Mouse (Mus musculus) heart, postnatal 25 days (tissue): ENCODE measurements at regions not wholly inside any gene's neighbourhood (a gene's known extent, or its start where the extent isn't known, plus 50 kb on each side); places are given as distances from the start of the nearest gene placed in this dataset.

Source experiments
- DNase-seq: peaks from one replicate; pipeline ENCODE4 v3.0.0; 2022; ENCODE audit warnings: low spot score
- intact Hi-C: fragments of 180-260 bp; cut with DNase I; formaldehyde crosslinking; loops from one replicate; pipeline ENCODE4 v1.15.1; 2025

DNA sequence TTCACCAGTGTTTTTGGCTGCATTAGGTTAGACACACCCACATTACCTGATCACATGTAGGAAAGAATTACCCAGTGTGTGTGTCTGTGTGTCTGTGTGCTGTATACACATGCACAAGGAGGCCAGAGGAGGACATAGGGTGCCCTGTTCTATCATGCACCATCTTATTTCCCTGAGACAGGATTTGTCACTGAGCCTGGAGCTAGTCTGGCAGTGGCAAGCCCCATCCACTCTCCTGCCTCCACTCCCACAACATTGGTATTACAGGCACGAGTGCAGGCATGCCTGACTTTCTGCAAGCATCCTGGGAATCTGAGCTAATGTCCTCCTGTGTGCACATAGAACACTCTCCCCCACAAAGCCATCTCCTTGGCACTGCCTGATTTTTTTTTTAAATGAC, 162.1 kb upstream of the Cops8 start:
- DNase-seq, result no peak
- intact Hi-C loops, result no loop called here

GRCm38 (mm10) chr1:90441134-90441868, 161.5 kb upstream of the Cops8 start:
- intact Hi-C loops, result no loop called here
- DNase-seq, result no peak

DNA sequence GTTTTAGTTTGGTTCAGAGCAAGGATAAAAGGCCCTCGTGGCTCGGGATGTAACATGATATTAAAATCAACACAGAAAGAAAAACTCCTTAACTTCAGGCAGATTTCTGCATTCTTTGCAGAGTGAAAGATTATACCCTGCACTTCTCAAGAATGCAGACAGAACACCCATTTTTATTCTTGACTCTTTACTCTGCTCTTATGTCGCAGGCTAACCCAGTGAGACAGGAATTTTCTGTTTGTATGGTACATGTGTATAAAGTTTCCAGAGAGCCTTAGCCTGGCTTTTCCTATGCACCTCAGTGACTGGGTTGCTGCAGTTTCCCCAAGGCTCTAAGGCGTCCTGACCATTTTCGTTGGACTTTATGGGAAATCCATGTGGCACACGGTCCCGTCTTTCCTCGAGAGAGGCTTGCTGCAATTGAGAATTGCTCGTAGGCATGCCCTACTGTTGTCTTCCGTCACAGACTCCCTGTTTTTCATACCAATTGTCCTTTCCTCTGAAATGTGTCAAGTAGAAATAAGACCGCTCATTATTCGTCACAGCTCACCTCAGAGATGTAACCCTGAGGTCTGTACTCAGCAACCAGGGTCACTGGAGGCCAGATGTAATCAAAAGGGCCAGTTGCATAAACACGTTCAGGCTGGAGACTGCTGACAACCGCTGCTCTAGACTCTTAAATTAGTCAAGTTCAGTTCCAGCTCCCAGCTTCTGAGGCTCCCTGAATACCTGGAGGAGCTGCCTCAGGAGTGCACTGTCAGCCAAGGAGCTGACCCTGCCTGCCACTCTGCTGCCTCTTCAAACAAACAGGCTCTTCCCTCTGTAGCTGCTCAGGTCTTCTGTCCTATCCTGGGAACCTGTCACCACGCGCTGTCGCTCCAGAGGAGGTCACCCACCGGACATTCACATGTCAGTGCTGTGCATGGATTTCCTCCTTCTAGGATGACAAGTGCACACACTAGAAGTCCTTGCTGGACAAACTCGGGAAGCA, 160.2 kb upstream of the Cops8 start:
- no peak for DNase-seq
- intact Hi-C loops, result no loop called here

DNA sequence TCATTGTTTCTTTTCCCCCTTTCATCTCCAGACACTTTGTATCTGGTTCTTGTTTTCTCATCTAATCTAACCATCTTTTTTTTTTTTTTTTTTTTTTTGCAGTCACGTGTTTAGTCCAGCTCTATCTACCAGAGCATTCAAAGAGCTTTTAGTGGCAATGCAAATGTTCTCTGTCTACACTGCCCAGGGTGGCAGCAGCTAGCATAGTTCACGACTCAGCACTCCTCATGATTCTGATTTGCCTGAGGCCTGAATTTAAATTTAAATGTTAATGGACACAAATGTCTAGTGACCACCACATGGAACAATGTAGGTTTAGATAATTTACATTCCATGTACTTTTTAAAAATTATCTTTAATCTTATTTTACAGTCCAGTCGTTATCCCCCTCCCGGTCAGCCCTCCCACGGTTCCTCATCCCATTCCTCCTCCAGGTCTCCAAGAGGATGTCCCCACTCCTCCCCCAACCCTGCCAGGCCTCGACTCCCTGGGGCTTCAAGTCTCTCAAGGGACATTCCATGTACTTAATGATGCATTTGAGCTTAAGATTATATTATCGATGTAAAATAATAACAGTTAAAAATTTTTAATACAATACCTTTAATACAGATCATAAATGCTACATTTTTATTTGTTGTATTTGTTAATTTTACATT, 153.1 kb upstream of the Cops8 start:
- intact Hi-C loops, result no loop called here
- no peak for DNase-seq

DNA sequence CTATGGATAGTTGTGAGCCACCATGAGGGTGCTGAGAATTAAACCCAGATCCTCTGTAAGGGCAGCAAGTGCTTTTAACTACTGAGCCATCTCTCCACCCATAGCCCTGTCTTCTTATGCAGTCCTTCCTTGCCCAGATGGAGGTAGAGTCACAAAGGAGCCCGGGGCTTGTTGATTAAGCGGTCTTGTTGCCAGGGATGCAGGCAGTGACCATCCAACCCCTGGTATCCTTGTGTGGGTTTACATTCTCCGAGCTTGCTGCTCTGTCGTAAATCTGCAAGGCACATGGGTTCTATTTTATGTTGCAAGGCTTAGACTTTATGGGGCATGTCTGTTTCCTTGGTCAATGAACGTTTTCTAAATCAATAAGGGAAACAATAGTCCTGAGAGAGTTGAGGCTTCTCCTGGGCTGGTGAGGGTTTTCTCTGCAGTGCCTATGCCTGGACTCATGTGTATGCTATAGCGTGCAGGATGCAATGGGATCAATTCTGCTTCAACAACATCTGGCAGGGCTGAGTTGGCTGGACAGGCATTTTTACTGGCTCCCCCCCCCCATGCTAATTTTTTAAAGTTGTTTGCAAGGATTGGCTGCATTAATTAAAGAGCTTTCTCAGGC, 150.7 kb upstream of the Cops8 start:
- intact Hi-C loops, result no loop called here
- DNase-seq, result no peak

- intact Hi-C loops, result no loop called here
- no peak for DNase-seq
Observed at GRCm38 (mm10) chr1:90454263-90454662, 148.5 kb upstream of the Cops8 start.

DNA sequence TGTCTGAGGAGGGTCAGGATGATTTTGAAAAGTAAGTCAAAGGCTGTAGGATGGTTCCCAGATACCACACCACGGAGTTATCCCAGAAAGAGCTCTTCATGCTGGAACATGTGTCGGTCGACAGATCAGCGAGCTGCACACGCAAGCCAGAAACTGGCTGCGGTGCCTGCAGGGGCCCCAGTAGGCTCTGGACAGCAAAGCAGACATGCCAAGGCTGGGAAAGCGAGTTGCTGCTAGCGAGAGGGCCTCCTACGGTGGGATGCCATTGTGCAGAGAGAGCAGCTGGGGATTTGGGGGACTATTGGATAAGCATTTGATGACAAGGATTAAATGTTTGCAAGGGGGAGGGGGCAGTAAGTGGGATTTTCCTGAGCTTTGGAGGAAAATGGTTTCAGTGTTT, 145.4 kb upstream of the Cops8 start:
- intact Hi-C loops, result no loop called here
- DNase-seq, result no peak

DNA sequence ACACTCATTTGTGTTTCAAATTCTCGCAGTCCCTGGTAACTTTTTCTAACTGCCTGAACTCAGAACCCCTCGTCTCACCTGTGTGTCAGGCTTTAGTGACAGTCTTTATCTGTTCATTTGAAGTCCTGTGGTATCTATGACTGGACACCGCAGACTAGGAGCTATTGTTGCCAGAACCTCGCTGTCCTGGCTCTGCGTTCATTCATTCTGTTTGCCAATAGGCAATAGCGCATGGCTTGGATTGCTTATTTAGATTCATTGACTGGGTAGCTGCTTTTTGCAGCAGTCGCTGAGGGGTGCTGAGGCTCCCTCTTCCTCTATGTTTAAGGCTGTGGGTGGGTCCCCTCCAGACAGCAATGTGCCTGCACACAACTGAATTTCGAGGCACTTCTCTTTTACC, 144.6 kb upstream of the Cops8 start:
- intact Hi-C loops, result no loop called here

DNA sequence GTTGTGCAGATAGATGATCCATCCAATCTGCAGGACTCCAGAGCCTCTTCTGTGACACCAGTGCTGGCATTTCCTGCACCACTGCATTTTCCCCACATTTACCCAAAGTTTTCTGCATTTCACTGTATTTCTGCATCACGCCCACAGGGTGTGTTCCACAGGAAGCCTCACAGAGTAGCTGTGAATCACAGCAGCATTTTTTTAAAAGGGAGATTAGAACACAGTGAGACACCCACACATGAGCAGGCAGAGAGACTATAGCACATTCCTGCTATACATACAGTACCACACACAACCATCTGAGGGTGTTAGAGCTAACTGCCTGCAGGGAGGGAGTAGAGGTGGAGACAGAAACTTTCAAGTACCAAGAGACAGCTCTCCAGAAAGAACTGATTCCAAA, 141.1 kb upstream of the Cops8 start:
- no peak for DNase-seq
- intact Hi-C loops, result no loop called here

More for the DNA sequence above, 144.6 kb upstream of the Cops8 start:
- no peak for DNase-seq

DNA sequence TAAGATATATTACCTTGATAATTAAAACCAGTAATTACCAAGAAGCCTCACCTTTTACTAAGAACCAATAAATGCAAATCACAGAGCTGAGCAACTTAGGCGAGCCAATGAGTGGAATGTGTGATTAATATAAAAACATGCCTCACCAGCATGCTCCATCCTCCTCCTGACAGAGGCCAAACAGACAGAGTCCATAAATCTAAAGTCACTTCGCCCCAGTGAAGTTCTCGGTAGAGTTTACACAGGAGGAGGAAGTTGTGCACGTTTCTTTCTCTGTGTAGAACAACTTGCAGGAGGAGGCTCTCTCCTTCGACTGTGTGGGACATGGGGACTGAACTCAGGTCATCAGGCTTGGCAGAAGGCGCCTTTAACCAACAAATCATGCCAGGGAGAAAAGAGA, 139.5 kb upstream of the Cops8 start:
- no peak for DNase-seq
- intact Hi-C loops, result no loop called here

GRCm38 (mm10) chr1:90467646-90468045, 135.1 kb upstream of the Cops8 start:
- DNase-seq, result no peak
- intact Hi-C loops, result no loop called here

DNA sequence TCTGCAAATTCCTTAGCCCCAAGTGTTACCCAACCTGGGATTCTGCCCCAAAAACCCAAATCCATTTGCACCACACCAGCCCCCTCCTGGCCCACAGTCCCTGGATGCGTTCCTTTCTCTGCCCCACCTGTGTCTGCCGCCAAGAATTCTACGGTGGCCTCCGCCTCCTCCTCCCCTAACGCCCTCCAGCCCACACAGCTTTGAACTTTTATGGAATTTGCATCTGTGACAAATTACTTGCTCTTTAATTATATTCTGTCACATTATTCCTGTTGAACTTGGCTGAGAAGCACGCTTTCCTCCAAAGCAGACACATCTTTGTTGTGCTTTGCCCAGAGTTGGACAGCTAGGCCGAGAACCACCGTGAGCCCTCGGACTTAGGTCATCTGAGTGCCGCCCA, 131.8 kb upstream of the Cops8 start:
- DNase-seq, result no peak
- intact Hi-C loops, result no loop called here

- intact Hi-C loops, result no loop called here
- DNase-seq, result no peak
Observed at GRCm38 (mm10) chr1:90471806-90472205, 131.0 kb upstream of the Cops8 start.

DNA sequence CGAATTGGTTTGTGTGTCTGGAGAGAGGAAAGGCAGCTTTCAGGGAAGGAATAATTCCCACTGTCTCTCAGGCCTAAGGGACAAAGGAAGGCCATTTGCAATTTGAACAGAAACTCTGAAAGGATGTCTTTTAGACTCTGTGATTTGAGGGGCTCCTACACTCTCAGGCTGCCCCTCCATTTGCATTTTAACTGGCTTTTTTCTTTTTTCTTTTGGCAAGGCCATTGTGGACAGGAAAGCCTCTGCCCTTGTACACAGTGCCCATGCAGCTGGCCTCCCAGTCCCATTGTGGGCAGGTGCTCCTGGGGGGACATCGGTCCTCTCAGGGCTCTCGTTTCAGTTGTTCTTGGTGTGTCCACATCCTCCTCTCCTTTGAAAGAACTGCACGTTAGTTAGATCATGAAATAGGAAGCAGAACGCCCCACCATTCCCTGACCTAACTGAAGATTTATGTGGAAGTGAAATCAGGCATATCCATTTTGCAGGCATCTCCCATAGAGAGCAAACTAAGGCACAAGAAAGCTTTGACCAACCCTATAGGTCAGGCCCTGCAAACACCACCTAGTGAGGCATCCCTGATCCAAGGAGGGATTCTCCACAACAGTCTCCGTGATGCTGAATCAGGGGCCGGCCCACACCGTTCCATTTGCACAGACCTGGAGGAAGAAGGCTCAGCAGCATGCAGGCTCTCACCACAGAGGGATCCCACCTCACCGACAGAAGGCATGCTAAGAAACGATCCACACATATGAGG, 127.5 kb upstream of the Cops8 start:
- intact Hi-C loops, result no loop called here
- DNase-seq, result no peak

DNA sequence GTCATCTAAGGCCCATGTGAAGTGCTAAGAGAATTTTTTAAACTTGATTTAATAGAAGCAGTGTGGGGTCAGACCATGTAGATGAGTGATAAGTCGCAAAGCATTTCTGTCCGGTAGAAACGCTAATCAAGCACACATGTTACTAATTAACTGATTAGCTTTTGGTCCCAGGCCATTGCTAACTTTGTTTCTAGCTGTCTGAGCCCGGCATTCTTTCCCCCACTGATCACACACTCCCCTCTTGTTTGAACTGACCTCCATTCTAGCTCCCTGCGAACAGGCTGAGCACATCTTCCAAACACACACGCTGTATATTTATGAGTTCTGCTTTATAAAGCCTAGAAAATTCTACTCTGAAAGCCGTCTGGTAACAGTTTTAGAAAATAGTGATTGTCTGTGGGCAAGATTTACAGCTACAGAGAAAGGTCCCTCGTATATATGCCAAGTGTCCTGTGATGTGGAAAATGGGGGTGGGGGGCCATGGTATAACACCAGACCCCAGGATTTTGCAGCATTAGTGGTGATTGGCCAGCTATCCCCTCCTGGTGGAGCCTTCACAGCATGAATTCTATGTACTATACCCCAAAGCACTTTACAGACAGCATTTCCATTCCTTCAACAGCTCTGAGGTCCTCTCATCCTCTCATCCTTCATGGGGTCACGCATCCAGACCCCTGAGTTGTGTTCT, 126.1 kb upstream of the Cops8 start:
- intact Hi-C loops, result no loop called here
- no peak for DNase-seq

GRCm38 (mm10) chr1:90478839-90479238, 123.9 kb upstream of the Cops8 start:
- no peak for DNase-seq
- intact Hi-C loops, result no loop called here

- intact Hi-C loops, result no loop called here
- DNase-seq, result no peak
Observed at GRCm38 (mm10) chr1:90481247-90481646, 121.5 kb upstream of the Cops8 start.

DNA sequence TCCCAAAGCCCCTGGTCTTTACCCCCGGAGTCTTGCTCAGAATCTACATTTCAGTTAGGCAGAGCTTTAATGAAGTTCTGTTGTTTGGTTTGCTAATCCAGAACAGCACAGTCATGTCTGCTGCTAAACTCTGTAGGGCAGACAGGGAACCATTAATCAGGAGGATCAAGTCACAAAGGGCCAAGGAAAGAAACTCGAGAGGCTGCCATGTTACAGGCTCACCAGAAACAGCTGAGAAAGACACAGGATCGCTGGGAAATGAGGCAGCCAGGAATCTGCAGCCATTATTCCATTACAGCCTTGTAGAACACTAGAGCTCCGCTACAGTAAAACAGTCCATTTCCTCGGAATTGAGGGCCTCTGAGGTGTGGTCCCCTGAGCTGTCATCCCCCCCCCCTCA, 121.1 kb upstream of the Cops8 start:
- intact Hi-C loops, result no loop called here
- DNase-seq, result no peak

GRCm38 (mm10) chr1:90486349-90486839, 116.4 kb upstream of the Cops8 start:
- no peak for DNase-seq
- intact Hi-C loops, result loop anchor here (5.0 kb wide), 1 partner anchor 324 kb away; no protein-coding TSS in a partner anchor
